27 mouse cellular contexts compared by ENCODE assay signal in genomic region chr4:75995841-75996240, GRCm38 (mm10).
DNase-seq lines count a peak whose midpoint lies in the region; ATAC-seq and TF ChIP-seq lines count a peak whose summit lies in the region.
"Had no signal": no experiment of that assay in that cellular context is flagged by ENCODE, and none has a peak within 500 bp of the region (broad histone marks: within the 10 kb centered on the region; RNA-seq: fewer than 3 reads in every experiment).

No protein-coding gene starts in this region.

- H3K4me2 ChIP-seq in heart, embryonic 12.5 days = no peak overlapping the region
- H3K4me2 ChIP-seq: embryonic facial prominence, embryonic 12.5 days; embryonic facial prominence, embryonic 15.5 days; forebrain, embryonic 13.5 days; heart, embryonic 11.5 days; heart, embryonic 15.5 days; hindbrain, embryonic 13.5 days; intestine, embryonic 15.5 days had no signal

- H3K4me1 ChIP-seq in G1E (ENCODE audit: insufficient read depth, low read depth, low read length) = peaks cover 39% of the 10 kb centered on the region
- H3K4me1 ChIP-seq in heart, embryonic 12.5 days (replicated peaks) = no peaks in the 10 kb centered on the region
- H3K4me1 ChIP-seq: heart, embryonic 15.5 days; hindbrain, embryonic 13.5 days; intestine, embryonic 15.5 days had no signal

- no peaks in the 10 kb centered on the region for H3K27me3 ChIP-seq in G1E (ENCODE audit: insufficient read depth, low read length)
- H3K27me3 ChIP-seq in heart, embryonic 12.5 days (replicated peaks) = no peaks in the 10 kb centered on the region
- H3K27me3 ChIP-seq: embryonic facial prominence, embryonic 12.5 days; embryonic facial prominence, embryonic 15.5 days; forebrain, embryonic 13.5 days; heart, embryonic 15.5 days; hindbrain, embryonic 13.5 days; intestine, embryonic 15.5 days; Patski had no signal

- no peak overlapping the region for H3K9ac ChIP-seq in heart, embryonic 12.5 days
- H3K9ac ChIP-seq: embryonic facial prominence, embryonic 12.5 days; embryonic facial prominence, embryonic 15.5 days; forebrain, embryonic 13.5 days; heart, embryonic 15.5 days; hindbrain, embryonic 13.5 days; intestine, embryonic 15.5 days had no signal

- H3K4me3 ChIP-seq in G1E (ENCODE audit: low read depth, low read length) = no peak overlapping the region
- H3K4me3 ChIP-seq in heart, embryonic 12.5 days = no peak overlapping the region
- H3K4me3 ChIP-seq: embryonic facial prominence, embryonic 12.5 days; embryonic facial prominence, embryonic 15.5 days; forebrain, embryonic 13.5 days; gastrocnemius, adult 2 months; heart, embryonic 15.5 days; hindbrain, embryonic 10.5 days; hindbrain, embryonic 13.5 days; intestine, embryonic 15.5 days had no signal

- no peak overlapping the region for H3K27ac ChIP-seq in heart, embryonic 12.5 days (ENCODE audit: poor library complexity, severe bottlenecking)
- H3K27ac ChIP-seq: embryonic facial prominence, embryonic 12.5 days; embryonic facial prominence, embryonic 15.5 days; forebrain, embryonic 13.5 days; gastrocnemius, adult 2 months; heart, embryonic 15.5 days; hindbrain, embryonic 10.5 days; hindbrain, embryonic 13.5 days; intestine, embryonic 15.5 days had no signal

- ATAC-seq in frontal cortex, adult (ENCODE audit: low TSS enrichment) = peak; percentile 60
- ATAC-seq in G1E (ENCODE audit: extremely low read depth, insufficient number of reproducible peaks, low FRiP score, poor library complexity, severe bottlenecking) = peak; percentile 55
- no peak for ATAC-seq in heart, embryonic 12.5 days (ENCODE audit: insufficient number of reproducible peaks, low FRiP score)
- ATAC-seq: CD4-positive, CD25-positive, alpha-beta regulatory T cell, adult 4 months; forebrain, embryonic 13.5 days; hindbrain, embryonic 16.5 days; intestine, embryonic 15.5 days; Patski had no signal

- WGBS in heart, embryonic 12.5 days = 69% methylated on average over 4 of the region's 4 CpGs

- no peak for DNase-seq in frontal cortex, postnatal 10 days (ENCODE audit: low spot score in 2 of 2)
- DNase-seq in G1E (ENCODE audit: low spot score) = no peak
- peak; percentile 67 for DNase-seq in Muller cell, postnatal 12 days (ENCODE audit: inconsistent ontology term)
- DNase-seq in left cerebral cortex, adult 8-10 months (ENCODE audit: low spot score in 2 of 2) = no peak
- DNase-seq: adrenal gland, postnatal 10 days; adrenal gland, postnatal 36 days; cerebellum, adult 18-20 months; cerebellum, adult 9-10 months; cerebellum, postnatal 14 days; gastrocnemius, adult 2 months; gastrocnemius, postnatal 14 days; heart, adult 11 months; heart, postnatal 10 days; heart, postnatal 36 days had no signal

- no peaks in the 10 kb centered on the region for H3K36me3 ChIP-seq in G1E (replicated peaks)
- no peaks in the 10 kb centered on the region for H3K36me3 ChIP-seq in heart, embryonic 12.5 days
- H3K36me3 ChIP-seq: embryonic facial prominence, embryonic 12.5 days; embryonic facial prominence, embryonic 15.5 days; heart, embryonic 15.5 days; hindbrain, embryonic 10.5 days; intestine, embryonic 15.5 days had no signal

- no peaks in the 10 kb centered on the region for H3K9me3 ChIP-seq in G1E (replicated peaks)
- no peaks in the 10 kb centered on the region for H3K9me3 ChIP-seq in heart, embryonic 12.5 days (replicated peaks)
- H3K9me3 ChIP-seq: embryonic facial prominence, embryonic 12.5 days; embryonic facial prominence, embryonic 15.5 days; forebrain, embryonic 13.5 days; heart, embryonic 15.5 days; hindbrain, embryonic 10.5 days; hindbrain, embryonic 13.5 days; intestine, embryonic 15.5 days had no signal

- TF ChIP-seq CTCF in G1E (IDR thresholded peaks at IDR 0.05; ENCODE audit: low read depth, low read length) = no peak
